Mouse (Mus musculus): ENCODE measurements at regions not wholly inside any gene's neighbourhood (a gene's known extent, or its start where the extent isn't known, plus 50 kb on each side); places are given as distances from the start of the nearest gene placed in this dataset.
A peak's percentile ranks its signal among the peaks of the same experiment; 100 is the strongest.

DNA sequence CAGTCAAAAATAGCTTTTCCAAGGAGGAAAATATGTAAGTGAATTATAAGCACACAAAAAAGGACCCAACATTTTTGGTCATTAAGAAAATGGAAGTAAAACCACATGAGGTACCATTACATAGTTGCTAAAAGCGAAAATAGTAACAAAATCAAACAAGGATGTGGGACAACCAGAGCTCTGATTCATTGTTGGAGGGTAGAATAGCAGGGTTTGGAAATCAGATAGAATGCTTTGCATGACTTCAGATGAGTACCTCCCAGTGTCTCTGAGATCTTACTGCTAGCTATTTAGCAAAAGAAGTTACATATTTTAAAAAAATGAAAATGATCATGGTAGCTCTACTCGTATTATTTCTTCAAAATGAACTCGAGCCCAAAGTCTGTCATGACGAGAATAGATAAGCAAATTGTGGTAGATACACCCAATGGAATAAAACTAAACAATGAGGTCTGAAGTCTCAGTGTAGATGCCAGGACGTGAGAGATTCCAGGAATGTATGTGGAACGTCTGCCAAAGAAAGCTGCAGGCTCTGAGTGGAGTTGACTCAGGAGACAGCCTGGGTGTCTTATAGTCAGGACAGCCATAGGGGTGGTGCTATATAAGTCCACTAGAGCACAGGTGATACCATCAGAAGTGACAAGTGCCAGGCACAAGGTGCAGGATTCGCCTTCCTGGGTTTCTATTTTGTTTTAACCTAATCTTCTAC is 113.2 kb upstream of the Pbx1 start:
- 43% methylated on average over 7 of the region's 7 CpGs for WGBS
- H3K4me3 ChIP-seq (ENCODE audit: low read depth, low read length), result no peak overlapping the region

DNA sequence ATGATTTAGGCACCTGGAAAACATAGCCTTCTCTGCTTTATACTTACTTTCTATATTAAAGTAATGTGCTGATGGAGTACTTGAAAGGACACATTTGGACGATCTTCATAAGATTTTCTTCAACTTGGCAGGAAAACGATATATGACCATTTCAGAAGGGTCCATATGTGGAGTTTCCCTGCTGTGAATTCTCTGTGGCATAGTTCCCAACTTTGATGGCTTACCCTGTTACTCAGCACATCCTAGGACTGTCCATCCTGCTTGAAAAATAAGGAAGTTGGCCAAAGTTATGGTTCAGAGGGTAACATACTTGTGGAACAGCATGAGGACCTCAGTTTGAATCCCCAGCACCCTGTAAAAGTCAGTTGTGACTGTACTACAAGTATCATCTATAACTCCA is 109.2 kb upstream of the Pbx1 start:
- no peak for TF ChIP-seq CTCF (IDR thresholded peaks at IDR 0.05; ENCODE audit: low read depth)
- Histone ChIP-seq H3K4me2 (no peak overlapping the region), H3K9ac (no peak overlapping the region), H3K27me3 (ENCODE audit: insufficient read depth, low read length) (no peaks in the 10 kb centered on the region), H3K4me3 (ENCODE audit: low read depth, low read length) (no peak overlapping the region), H3K27ac (ENCODE audit: low read depth) (no peak overlapping the region), H3K4me1 (ENCODE audit: insufficient read depth) (peaks cover 7% of the 10 kb centered on the region), H3K36me3 (ENCODE audit: insufficient read depth) (no peaks in the 10 kb centered on the region), H3K9me3 (ENCODE audit: low read depth, low read length) (no peaks in the 10 kb centered on the region)
- WGBS, result 49% methylated on average over 2 of the region's 2 CpGs
- ATAC-seq (ENCODE audit: insufficient read depth), result no peak
- DNase-seq, result peak; percentile 51

More for the DNA sequence above, 113.2 kb upstream of the Pbx1 start:
- peaks cover 7% of the 10 kb centered on the region for H3K4me1 ChIP-seq (ENCODE audit: insufficient read depth)
- no peak overlapping the region for H3K27ac ChIP-seq (ENCODE audit: low read depth)
- no peak overlapping the region for H3K9ac ChIP-seq
- no peaks in the 10 kb centered on the region for H3K36me3 ChIP-seq (ENCODE audit: insufficient read depth)
- no peak overlapping the region for H3K4me2 ChIP-seq
- DNase-seq (peak; percentile 75), ATAC-seq (ENCODE audit: insufficient read depth) (0 out of 2 replicates have a peak, but pooled peaks have one; percentile 54)
- no peaks in the 10 kb centered on the region for H3K9me3 ChIP-seq (ENCODE audit: low read depth, low read length)
- no peaks in the 10 kb centered on the region for H3K27me3 ChIP-seq (ENCODE audit: insufficient read depth, low read length)
- TF ChIP-seq CTCF (IDR thresholded peaks at IDR 0.05; ENCODE audit: low read depth), result no peak

DNA sequence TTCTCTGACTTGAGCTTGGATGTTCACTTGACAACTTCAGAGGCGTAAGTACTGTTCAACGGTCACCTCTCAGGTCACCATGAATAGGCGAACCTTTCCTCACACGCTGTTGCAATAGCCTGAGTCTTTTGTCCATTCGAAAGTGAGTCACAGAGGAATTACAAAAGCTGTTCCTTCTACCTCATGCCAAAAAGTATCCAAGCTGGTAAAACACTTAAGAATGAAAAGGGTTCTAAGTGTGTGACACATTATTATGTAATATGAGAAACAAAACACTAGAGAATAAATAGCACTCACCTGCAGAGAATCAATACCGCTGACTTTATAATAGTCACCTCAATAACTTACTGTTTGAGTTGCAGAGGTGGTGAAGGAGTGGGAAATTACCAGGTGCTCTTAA is 86.0 kb upstream of the Pbx1 start:
- H3K9ac ChIP-seq, result no peak overlapping the region
- H3K4me1 ChIP-seq (ENCODE audit: insufficient read depth), result no peaks in the 10 kb centered on the region
- H3K9me3 ChIP-seq (ENCODE audit: low read depth, low read length), result no peaks in the 10 kb centered on the region
- H3K27ac ChIP-seq (ENCODE audit: low read depth), result no peak overlapping the region
- H3K4me3 ChIP-seq (ENCODE audit: low read depth, low read length), result no peak overlapping the region
- no peaks in the 10 kb centered on the region for H3K36me3 ChIP-seq (ENCODE audit: insufficient read depth)
- no peaks in the 10 kb centered on the region for H3K27me3 ChIP-seq (ENCODE audit: insufficient read depth, low read length)
- WGBS, result 70% methylated on average over 6 of the region's 6 CpGs
- ATAC-seq (ENCODE audit: insufficient read depth) (peak; percentile 70), DNase-seq (peak; percentile 9)
- TF ChIP-seq CTCF (IDR thresholded peaks at IDR 0.05; ENCODE audit: low read depth), result no peak
- H3K4me2 ChIP-seq, result no peak overlapping the region

DNA sequence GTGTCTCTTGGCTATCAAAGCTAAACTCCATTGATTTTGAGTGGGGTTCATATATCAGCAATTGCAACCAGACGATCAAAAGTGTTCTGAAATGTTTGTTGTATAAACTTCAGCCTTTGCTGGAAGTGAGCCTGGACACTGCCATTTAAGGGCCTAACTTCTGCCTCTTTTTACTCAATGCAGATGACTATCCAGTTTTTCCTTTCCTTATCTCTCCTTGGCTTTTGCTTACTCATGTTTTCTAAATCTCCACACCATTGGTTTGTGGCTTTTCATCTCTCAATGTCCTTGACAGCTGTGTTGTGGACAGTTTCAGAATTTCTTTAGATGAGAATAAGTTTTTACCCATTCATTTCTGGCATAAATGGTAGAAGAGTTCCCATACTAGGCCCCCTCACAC is 74.3 kb upstream of the Pbx1 start:
- peak; percentile 47; the same call in 1 of the 2 replicates for ATAC-seq (ENCODE audit: insufficient read depth)
- DNase-seq, result peak; percentile 64
- 41% methylated on average over 1 of the region's 1 CpGs for WGBS
- Histone ChIP-seq H3K4me2 (no peak overlapping the region), H3K9ac (no peak overlapping the region), H3K9me3 (ENCODE audit: low read depth, low read length) (no peaks in the 10 kb centered on the region), H3K36me3 (ENCODE audit: insufficient read depth) (no peaks in the 10 kb centered on the region), H3K27me3 (ENCODE audit: insufficient read depth, low read length) (no peaks in the 10 kb centered on the region), H3K27ac (ENCODE audit: low read depth) (no peak overlapping the region), H3K4me3 (ENCODE audit: low read depth, low read length) (no peak overlapping the region), H3K4me1 (ENCODE audit: insufficient read depth) (no peaks in the 10 kb centered on the region)
- no peak for TF ChIP-seq CTCF (IDR thresholded peaks at IDR 0.05; ENCODE audit: low read depth)

DNA sequence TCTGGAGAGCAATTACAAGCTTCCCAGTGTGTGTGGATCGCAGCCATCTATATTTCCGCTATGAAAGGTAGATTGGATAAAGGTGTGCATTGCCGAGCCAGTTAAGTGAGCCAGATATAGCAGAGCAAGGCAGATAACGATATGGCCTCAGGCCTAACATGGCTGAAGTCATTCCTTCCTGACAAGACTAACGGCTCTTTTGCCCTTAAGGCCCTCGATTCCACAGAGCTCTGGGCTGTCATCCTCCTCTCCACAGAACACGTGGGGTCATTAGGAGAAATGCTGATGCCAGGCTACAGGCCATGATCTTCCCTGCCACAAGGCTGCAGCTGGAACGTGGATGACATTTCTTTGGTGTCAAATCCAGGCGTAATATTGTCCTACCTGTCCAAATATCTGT is 72.7 kb upstream of the Pbx1 start:
- H3K9ac ChIP-seq, result no peak overlapping the region
- no peaks in the 10 kb centered on the region for H3K27me3 ChIP-seq (ENCODE audit: insufficient read depth, low read length)
- no peak overlapping the region for H3K4me3 ChIP-seq (ENCODE audit: low read depth, low read length)
- H3K9me3 ChIP-seq (ENCODE audit: low read depth, low read length), result no peaks in the 10 kb centered on the region
- no peak for ATAC-seq (ENCODE audit: insufficient read depth)
- no peaks in the 10 kb centered on the region for H3K4me1 ChIP-seq (ENCODE audit: insufficient read depth)
- no peaks in the 10 kb centered on the region for H3K36me3 ChIP-seq (ENCODE audit: insufficient read depth)
- TF ChIP-seq CTCF (IDR thresholded peaks at IDR 0.05; ENCODE audit: low read depth), result no peak
- H3K4me2 ChIP-seq, result no peak overlapping the region
- 73% methylated on average over 9 of the region's 9 CpGs for WGBS
- no peak for DNase-seq
- no peak overlapping the region for H3K27ac ChIP-seq (ENCODE audit: low read depth)

DNA sequence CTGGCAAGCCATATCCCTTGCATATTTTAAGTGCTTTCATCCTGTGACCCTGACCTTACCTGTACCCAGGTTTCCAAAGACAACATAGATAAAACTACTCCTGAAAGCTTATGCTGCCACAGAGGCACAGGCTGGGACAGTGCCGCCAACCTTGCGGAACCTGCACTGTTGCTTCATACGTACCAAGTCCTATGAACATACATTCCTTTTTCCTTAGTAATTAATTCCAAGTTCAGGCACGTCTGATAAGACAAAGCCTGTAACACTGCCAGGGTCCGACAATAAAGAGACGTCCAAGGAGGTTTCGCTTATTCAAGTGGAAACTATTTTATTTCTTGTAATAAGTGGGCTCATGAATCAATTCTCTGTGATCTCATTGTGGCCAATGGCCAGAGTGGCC is 70.2 kb upstream of the Pbx1 start:
- Histone ChIP-seq H3K9me3 (ENCODE audit: low read depth, low read length) (no peaks in the 10 kb centered on the region), H3K36me3 (ENCODE audit: insufficient read depth) (no peaks in the 10 kb centered on the region), H3K27ac (ENCODE audit: low read depth) (no peak overlapping the region; the same call in 1 of the 2 replicates), H3K9ac (no peak overlapping the region), H3K4me1 (ENCODE audit: insufficient read depth) (no peaks in the 10 kb centered on the region), H3K4me2 (0 out of 2 replicates have a peak overlapping the region, but pooled peaks have one; percentile 10), H3K4me3 (ENCODE audit: low read depth, low read length) (no peak overlapping the region), H3K27me3 (ENCODE audit: insufficient read depth, low read length) (no peaks in the 10 kb centered on the region)
- ATAC-seq (ENCODE audit: insufficient read depth) (peak; percentile 79), DNase-seq (peak; percentile 58)
- WGBS, result 42% methylated on average over 7 of the region's 7 CpGs
- TF ChIP-seq CTCF (IDR thresholded peaks at IDR 0.05; ENCODE audit: low read depth), result no peak

DNA sequence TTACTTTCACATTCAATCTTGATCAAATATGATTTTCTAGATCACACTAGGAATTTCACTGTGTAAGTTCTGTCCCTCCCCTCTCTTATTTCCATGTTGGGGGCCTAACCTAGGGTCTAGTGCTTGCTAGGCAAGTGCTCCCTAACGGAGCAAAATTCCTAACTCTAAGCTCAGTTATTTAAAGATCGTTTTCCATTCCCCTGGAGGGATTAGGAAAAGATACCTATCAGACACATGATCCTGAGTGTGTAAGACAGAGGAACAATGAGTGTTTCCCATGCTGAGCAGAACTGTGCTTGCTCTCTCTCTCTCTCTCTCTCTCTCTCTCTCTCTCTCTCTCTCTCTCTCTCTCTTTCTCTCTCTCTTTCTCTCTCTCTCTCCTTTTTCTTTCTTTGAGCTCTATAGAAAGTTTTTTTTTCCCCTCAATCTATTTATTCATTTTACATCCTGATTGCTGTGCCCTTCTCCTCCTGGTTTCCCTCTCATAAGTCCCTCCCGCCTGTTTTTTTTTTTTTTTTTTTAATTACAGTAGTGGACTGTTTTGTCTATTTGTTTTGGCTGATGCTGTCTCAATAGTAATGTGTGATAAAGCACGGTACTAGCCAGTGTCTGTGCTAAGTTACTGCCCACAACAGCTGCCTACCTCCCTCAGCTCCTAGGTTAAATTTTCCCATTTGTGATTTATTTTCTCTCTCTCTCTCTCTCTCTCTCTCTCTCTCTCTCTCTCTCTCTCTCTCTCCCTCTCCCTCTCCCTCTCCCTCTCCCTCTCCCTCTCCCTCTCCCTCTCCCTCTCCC is 69.5 kb upstream of the Pbx1 start:
- H3K4me1 ChIP-seq (ENCODE audit: insufficient read depth), result no peaks in the 10 kb centered on the region
- 0 out of 2 replicates have a peak, but pooled peaks have one; percentile 54 for ATAC-seq (ENCODE audit: insufficient read depth)
- no peak overlapping the region for H3K4me2 ChIP-seq
- no peaks in the 10 kb centered on the region for H3K27me3 ChIP-seq (ENCODE audit: insufficient read depth, low read length)
- no peak overlapping the region for H3K4me3 ChIP-seq (ENCODE audit: low read depth, low read length)
- 30% methylated on average over 4 of the region's 4 CpGs for WGBS
- H3K36me3 ChIP-seq (ENCODE audit: insufficient read depth), result no peaks in the 10 kb centered on the region
- no peak overlapping the region for H3K27ac ChIP-seq (ENCODE audit: low read depth)
- H3K9ac ChIP-seq, result no peak overlapping the region
- DNase-seq, result no peak
- H3K9me3 ChIP-seq (ENCODE audit: low read depth, low read length), result no peaks in the 10 kb centered on the region
- no peak for TF ChIP-seq CTCF (IDR thresholded peaks at IDR 0.05; ENCODE audit: low read depth)

Data from lung, embryonic 14.5 days (tissue).